Mouse (Mus musculus) cerebellum, postnatal 4 days (tissue): Measurements from ENCODE around the gene Ephb2.
A peak's percentile ranks its signal among the peaks of the same experiment; 100 is the strongest.

Experiments
- DNase-seq, 2 experiments: peaks; one replicate each; pipeline ENCODE4 v3.0.0; 2022; ENCODE audit warnings: low spot score in 2 of 2, mixed read lengths in 1 of 2

Ephb2 gene

GRCm38 (mm10) chr4:136702456-136702855 lies 133.3 kb downstream of the Ephb2 start:
- peak; percentile 54 to 80 for DNase-seq

DNA sequence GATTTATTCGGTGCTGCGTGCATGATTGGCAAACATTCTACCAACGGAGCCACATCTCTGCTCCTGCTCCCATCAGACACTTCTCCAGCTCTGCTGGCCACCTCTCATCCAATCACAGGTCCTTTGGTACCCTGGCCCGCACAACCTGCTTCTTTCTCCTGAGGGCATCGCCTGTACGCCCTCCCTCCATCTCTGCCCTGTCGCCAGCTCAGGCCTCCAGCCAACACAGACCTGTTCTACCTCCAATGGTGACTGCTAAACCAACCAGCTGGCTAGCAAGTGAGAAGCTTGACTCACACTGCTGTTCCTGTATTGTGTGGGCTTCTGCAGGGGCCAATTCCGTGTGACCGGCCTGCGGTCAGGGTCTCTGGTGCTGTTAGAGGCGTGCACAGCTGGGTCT lies 134.6 kb downstream of the Ephb2 start:
- DNase-seq = peak in 1 of 2 experiments; percentile 37

DNA sequence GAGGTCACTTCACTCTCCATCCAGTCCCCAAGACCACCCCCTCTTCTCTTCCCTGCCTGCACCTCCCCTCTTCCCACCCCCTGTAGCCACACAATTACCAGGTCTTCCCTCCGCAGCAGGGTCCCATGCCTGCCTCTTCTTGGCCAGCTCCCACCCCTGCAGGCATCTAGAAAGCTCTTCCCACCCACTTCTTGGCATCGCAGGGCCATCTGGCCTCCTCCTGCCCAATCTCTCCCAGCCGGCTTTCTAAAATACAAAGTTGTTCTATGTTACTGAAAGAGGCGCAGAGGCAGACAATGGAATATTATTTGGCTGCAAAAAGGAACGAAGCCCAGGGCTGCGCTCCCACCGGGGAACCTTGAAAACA lies 136.7 kb downstream of the Ephb2 start:
- DNase-seq = peak in 1 of 2 experiments; percentile 48

GRCm38 (mm10) chr4:136698404-136699083 lies 137.2 kb downstream of the Ephb2 start:
- peak; percentile 56 to 87 for DNase-seq

GRCm38 (mm10) chr4:136697325-136697724 lies 138.5 kb downstream of the Ephb2 start:
- no peak for DNase-seq

DNA sequence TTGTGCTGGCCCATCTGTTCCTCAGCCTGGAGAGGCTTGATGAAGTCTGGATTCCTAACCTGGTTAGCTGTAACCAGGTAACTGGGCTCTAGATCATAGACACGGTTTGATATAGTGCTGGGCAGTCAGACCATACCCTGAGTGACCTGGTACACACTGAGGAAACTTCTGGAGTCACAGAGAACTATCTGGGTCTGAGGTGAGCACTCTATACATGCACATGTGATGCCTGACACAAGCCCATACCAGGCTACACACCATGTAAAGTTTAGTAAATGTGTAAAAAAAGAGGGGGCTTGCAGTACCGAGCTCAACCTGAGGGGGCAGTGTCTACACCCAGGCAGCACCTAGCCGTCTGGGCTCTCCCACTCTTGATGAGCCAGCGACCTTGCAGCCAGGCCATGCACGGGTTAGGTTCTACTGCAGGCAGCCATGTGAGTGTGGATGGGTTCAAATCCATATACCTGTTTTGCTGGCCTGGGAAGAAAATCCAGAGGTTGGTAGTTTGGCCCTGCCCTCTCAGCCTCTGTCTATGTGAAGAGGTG lies 139.3 kb downstream of the Ephb2 start:
- peak; percentile 52 to 72 for DNase-seq

GRCm38 (mm10) chr4:136695696-136696095 lies 140.1 kb downstream of the Ephb2 start:
- DNase-seq = no peak

DNA sequence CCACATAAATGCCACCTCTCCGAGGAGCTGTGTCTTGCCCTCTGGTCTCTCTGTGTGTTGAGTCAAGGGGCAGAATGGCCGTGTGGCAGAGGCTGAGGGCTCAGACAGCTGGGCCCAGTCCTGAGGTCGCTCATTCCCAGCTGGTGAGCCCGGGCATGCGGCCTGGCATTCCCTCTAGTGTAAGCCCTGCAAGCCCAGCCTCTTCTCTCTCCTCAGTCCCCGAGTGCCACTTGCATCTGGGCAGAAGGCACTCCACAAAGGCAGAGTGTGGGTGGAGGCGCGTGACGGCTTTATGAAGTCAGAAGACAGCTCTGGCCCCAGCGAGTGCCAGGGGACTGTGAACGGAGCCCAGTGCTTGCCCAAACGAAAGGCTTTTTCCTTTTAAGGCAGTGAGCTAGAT lies 145.8 kb downstream of the Ephb2 start:
- DNase-seq = no peak

DNA sequence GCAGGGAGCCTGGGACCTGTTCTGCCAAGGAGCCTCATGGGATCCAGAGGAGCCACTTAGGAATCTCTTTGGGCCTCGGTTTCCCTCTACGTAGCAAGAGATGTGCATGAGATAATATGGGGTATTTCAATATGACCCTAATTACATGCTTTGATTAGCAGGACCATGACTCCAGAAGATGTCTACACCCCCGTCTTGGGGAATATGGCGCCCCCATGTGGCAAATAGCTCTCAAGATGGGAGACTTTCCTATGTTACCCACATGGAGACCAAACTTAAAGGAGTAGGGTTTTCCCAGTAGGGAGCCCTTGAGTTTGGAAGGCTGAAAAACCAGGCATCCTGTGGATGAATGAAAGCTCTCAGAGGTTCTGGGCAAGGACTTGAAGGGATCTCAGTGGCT lies 147.7 kb downstream of the Ephb2 start:
- no peak for DNase-seq

DNA sequence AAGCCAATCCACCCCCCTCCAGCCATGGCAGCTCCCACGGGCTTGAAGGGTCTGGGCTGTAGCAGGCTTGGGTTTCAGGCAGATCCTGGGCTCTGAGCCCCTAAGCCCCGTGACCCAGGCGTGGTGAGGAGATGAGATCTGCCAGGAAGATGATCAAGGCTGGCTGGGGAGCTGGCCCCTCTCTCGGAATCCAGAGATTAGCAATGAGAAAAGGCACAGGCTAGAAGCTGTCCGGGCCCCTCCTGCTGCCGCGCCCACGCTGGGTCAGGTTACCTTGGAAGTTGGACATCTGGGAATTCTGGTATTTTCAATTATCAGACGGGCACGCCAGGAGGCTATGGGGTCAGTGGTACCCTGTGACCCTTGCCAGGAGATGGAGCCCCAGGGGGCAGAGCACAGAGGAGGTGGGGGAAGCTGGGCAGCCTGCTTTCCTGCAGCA lies 150.3 kb downstream of the Ephb2 start:
- no peak for DNase-seq

- DNase-seq = no peak
Measured at GRCm38 (mm10) chr4:136684485-136684884, 151.3 kb downstream of the Ephb2 start.

DNA sequence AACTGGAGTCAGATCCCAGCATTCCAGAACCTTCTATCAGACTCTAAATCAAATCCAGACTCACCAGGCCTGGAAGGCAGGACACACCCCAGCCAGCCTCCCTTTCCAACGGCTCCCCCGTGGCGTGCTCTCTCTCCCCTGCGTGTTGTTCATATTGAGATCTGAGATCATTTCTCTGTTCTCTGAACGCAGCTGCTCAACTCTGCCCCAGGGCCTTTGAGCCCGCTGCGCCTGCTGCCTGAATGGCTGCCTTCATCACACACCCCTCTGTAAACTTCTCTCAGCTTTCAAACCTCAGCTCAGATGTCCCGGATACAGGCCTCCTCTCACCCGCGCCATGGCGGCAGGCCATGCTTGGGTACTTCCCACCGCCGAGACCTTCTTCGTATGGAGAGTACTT lies 155.1 kb downstream of the Ephb2 start:
- DNase-seq = no peak

DNA sequence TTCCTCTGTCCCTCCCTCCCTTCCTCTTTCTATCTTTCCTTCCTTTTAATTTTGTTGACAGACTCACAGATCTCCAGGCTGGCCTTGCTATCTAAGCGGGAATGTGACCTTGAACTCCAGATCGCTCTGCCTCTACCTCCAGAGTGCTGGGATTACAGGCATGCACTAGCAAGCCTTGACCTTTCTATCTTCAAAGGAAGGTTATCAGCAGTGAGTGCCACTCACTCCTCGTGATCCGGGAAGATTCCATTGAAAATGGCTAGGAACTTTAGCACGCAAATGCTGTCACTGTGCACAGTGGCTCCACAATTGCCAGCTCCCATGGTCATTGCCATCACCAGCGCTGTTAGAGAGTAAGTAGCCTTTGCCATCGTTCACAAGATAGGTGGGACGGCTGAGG lies 156.6 kb downstream of the Ephb2 start:
- DNase-seq = no peak

DNA sequence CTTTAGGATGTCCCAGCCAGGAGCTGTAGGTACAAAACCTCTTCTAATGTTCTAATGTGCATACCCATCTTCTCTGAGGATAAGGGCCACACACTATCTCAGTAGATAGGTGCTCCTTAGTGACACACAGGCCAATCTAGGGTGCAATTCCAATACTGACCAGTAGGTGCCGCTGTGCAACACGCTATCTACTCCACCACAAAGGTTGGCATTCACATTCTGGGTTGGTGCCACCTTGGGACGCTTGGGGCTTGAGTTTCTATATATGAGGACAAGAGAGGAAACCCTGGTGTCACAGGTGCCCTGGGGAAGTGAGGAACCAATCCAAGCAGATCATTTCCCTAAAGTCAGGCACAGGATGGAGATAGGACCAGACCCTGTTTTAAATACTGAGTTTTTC lies 157.3 kb downstream of the Ephb2 start:
- DNase-seq = peak; percentile 94 to 95

GRCm38 (mm10) chr4:136675439-136675838 lies 160.3 kb downstream of the Ephb2 start:
- DNase-seq = no peak

GRCm38 (mm10) chr4:136672335-136673090 lies 163.3 kb downstream of the Ephb2 start:
- no peak for DNase-seq

DNA sequence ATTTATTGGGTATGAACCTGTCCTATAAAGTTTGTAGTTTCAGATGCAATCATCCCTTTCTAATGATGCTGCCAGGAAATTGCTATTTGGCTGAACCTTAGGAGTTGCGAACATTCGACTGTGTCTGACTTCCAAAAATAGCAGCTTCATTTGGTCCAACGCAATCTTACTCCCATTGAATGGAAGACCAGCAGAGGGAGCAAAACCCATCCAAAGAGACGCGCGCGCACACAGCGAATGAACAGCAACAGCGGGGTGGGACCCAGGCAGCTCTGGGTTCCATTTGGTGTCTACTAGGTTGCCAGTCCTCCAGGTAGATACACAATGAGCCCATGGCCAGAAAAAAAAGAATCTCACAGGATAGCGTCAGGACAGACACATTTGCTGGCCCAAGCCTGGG lies 168.0 kb downstream of the Ephb2 start:
- no peak for DNase-seq

- peak in 1 of 2 experiments; percentile 58 for DNase-seq
Measured at GRCm38 (mm10) chr4:136666002-136666401, 169.8 kb downstream of the Ephb2 start.

GRCm38 (mm10) chr4:136665068-136665467 lies 170.7 kb downstream of the Ephb2 start:
- peak in 1 of 2 experiments; percentile 59 for DNase-seq

DNA sequence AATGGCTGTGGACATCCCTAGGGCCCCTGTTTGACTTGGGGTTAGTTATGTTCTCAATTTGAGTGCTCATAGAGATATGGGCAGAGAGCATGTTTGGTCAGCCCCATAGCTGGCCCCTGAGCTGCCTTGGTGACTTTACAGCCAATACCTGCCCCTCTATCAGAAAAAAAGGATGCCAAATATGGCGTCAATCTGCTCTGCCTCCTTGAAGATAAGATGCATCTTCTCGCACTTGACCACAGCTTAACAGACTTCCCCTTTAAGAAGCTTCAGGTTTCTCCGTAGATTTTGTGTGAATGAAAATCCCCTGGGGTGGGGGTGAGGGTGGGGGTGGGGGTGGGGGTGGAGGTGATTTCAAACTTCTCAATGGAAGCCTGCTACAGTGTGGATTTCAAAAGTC lies 177.9 kb downstream of the Ephb2 start:
- no peak for DNase-seq

- no peak for DNase-seq
Measured at GRCm38 (mm10) chr4:136653692-136654234, 182.0 kb downstream of the Ephb2 start.

DNA sequence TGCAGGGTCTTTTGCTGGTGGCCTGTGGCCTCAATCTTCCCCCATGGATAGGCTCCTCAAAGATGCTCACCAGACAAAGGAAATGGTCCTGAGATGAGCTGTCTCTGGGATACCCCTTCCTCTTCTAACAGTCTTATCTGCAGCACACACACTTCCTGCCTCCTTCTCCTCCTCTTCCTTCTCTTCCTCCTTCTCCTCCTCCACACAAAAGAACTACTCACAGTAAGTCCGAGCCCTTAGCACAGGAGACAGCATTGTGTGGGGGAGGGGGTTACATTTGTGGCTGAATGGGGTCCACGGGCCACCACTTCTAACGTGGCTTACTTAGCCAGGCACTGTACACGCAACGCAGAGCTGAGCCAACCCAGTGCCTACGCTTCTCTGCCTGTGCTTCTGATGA lies 182.8 kb downstream of the Ephb2 start:
- no peak for DNase-seq

- DNase-seq = peak in 1 of 2 experiments; percentile 75
Measured at GRCm38 (mm10) chr4:136652528-136652910, 183.3 kb downstream of the Ephb2 start.
